In genomic region chr15:100870775-100871106, GRCm38 (mm10) we compare ENCODE assay signal across 8 mouse cellular contexts. TPM values are rescaled to one million over a fixed set of nuclear protein-coding genes. Genes with fewer than 3 reads are reported as not detected.
DNase-seq lines count a peak whose midpoint lies in the region; ATAC-seq and TF ChIP-seq lines count a peak whose summit lies in the region.

No protein-coding gene starts in this region.

- TF ChIP-seq EP300 in heart, adult 2 months (IDR thresholded peaks at IDR 0.05; ENCODE audit: insufficient read depth, low read depth, low read length), result no peak

- H3K36me3 ChIP-seq in heart, adult 2 months (ENCODE audit: control insufficient read depth, insufficient read depth, low read length), result no peaks in the 10 kb centered on the region
- H3K36me3 ChIP-seq in ES-E14 (ENCODE audit: control insufficient read depth, insufficient read depth, low read length, poor library complexity, severe bottlenecking), result no peaks in the 10 kb centered on the region
- H3K36me3 ChIP-seq in hindbrain, embryonic 14.5 days (replicated peaks; ENCODE audit: control insufficient read depth, insufficient read depth), result no peaks in the 10 kb centered on the region
- no peaks in the 10 kb centered on the region for H3K36me3 ChIP-seq in liver, embryonic 11.5 days (ENCODE audit: control insufficient read depth, insufficient read depth, low read length)
- no peaks in the 10 kb centered on the region for H3K36me3 ChIP-seq in small intestine, adult 2 months (ENCODE audit: control insufficient read depth, insufficient read depth, low read length)

- TF ChIP-seq CTCF in heart, adult 2 months (IDR thresholded peaks at IDR 0.05), result no peak
- no peak for TF ChIP-seq CTCF in small intestine, adult 2 months (IDR thresholded peaks at IDR 0.05; ENCODE audit: extremely low read depth, insufficient read length, insufficient replicate concordance, low read depth, low read length)

- no peak for TF ChIP-seq POLR2A in heart, adult 2 months (IDR thresholded peaks at IDR 0.05; ENCODE audit: insufficient read depth, low read depth, low read length)
- TF ChIP-seq POLR2A in small intestine, adult 2 months (IDR thresholded peaks at IDR 0.05; ENCODE audit: low read depth, low read length), result no peak

- 15% methylated on average over 63 of the region's 69 CpGs for WGBS in heart, adult 2 months
- 0% methylated on average over 8 of the region's 69 CpGs for WGBS in hindbrain, embryonic 14.5 days
- 0% methylated on average over 17 of the region's 69 CpGs for WGBS in liver, embryonic 11.5 days
- 4% methylated on average over 60 of the region's 69 CpGs for WGBS in small intestine, adult 2 months

- peak; percentile 80 for ATAC-seq in hindbrain, embryonic 14.5 days (ENCODE audit: low FRiP score)
- no peak for ATAC-seq in liver, embryonic 11.5 days (replicated peaks; ENCODE audit: low FRiP score)

- H3K4me3 ChIP-seq in heart, adult 2 months, result no peak overlapping the region
- H3K4me3 ChIP-seq in ES-E14 (ENCODE audit: insufficient read depth in 1 of 2, low read depth in 1 of 2, low read length in 2 of 2, poor library complexity in 1 of 2, severe bottlenecking in 1 of 2), result peak overlapping the region; percentile 86 to 100; a peak in 3 of 4 replicates
- peak overlapping the region; percentile 91 for H3K4me3 ChIP-seq in hindbrain, embryonic 14.5 days (replicated peaks; ENCODE audit: low read length)
- peak overlapping the region; percentile 62 for H3K4me3 ChIP-seq in liver, embryonic 11.5 days (ENCODE audit: low read depth, low read length)
- peak overlapping the region; percentile 26 for H3K4me3 ChIP-seq in small intestine, adult 2 months (ENCODE audit: low read depth, low read length)

- H3K9me3 ChIP-seq in ES-E14 (ENCODE audit: control insufficient read depth, insufficient read depth, low read depth, low read length), result no peaks in the 10 kb centered on the region
- H3K9me3 ChIP-seq in hindbrain, embryonic 14.5 days (ENCODE audit: control insufficient read depth, low read length), result peaks cover 4% of the 10 kb centered on the region
- H3K9me3 ChIP-seq in liver, embryonic 11.5 days (ENCODE audit: control insufficient read depth, low read length), result no peaks in the 10 kb centered on the region

- no peak overlapping the region for H3K9ac ChIP-seq in heart, adult 2 months (ENCODE audit: low read depth, low read length)
- peak overlapping the region; percentile 95 for H3K9ac ChIP-seq in ES-E14 (ENCODE audit: insufficient read depth, low read depth, low read length, poor library complexity, severe bottlenecking)
- H3K9ac ChIP-seq in hindbrain, embryonic 14.5 days, result peak overlapping the region; percentile 94
- H3K9ac ChIP-seq in liver, embryonic 11.5 days (ENCODE audit: low read depth, low read length), result no peak overlapping the region

- H3K27me3 ChIP-seq in heart, adult 2 months (ENCODE audit: control insufficient read depth, insufficient read depth, low read length), result peaks cover 11% of the 10 kb centered on the region
- H3K27me3 ChIP-seq in hindbrain, embryonic 14.5 days (ENCODE audit: control insufficient read depth, insufficient read depth, low read length), result peaks cover 4% of the 10 kb centered on the region; the same call in 1 of the 2 replicates
- peaks cover 62% of the 10 kb centered on the region for H3K27me3 ChIP-seq in liver, embryonic 11.5 days (replicated peaks; ENCODE audit: control insufficient read depth, insufficient read depth, low read length)
- peaks cover 31% of the 10 kb centered on the region for H3K27me3 ChIP-seq in small intestine, adult 2 months (ENCODE audit: control insufficient read depth, insufficient read depth, low read length)

- no peak overlapping the region for H3K27ac ChIP-seq in heart, adult 2 months
- H3K27ac ChIP-seq in ES-E14 (ENCODE audit: insufficient read depth, low read depth, low read length, poor library complexity, severe bottlenecking), result no peak overlapping the region
- peak overlapping the region; percentile 83 for H3K27ac ChIP-seq in hindbrain, embryonic 14.5 days
- H3K27ac ChIP-seq in liver, embryonic 11.5 days (ENCODE audit: low read depth, low read length), result no peak overlapping the region
- H3K27ac ChIP-seq in small intestine, adult 2 months (ENCODE audit: insufficient read depth, low read depth, low read length), result no peak overlapping the region

- DNase-seq in heart, adult 11 months, result peak; percentile 80
- DNase-seq in heart, adult 2 months, result no peak
- DNase-seq in ES-E14 (ENCODE audit: low read depth, low spot score), result no peak
- peak; percentile 52 to 75 for DNase-seq in cerebellum, postnatal 4 days (ENCODE audit: low spot score in 2 of 2)
- peak; percentile 82 for DNase-seq in hindbrain, embryonic 14.5 days (ENCODE audit: low spot score)
- no peak for DNase-seq in liver, embryonic 11.5 days (ENCODE audit: low spot score)
- DNase-seq in spleen, postnatal 14 days (ENCODE audit: low spot score in 2 of 2), result no peak

- in situ Hi-C loops in ES-E14 (cut with MboI; ENCODE audit: low sequenced_read_pairs in 2 of 2, unreplicated experiment in 2 of 2), result no loop called here

- peak overlapping the region; percentile 66 for H3K4me2 ChIP-seq in hindbrain, embryonic 14.5 days (replicated peaks)
- peak overlapping the region; percentile 72 for H3K4me2 ChIP-seq in liver, embryonic 11.5 days

- peaks cover 2% of the 10 kb centered on the region; the same call in 1 of the 2 replicates for H3K4me1 ChIP-seq in heart, adult 2 months (ENCODE audit: control insufficient read depth, insufficient read depth, low read length)
- H3K4me1 ChIP-seq in ES-E14 (ENCODE audit: control insufficient read depth in 2 of 2, insufficient read depth in 2 of 2, low read length in 2 of 2, poor library complexity in 1 of 2), result peaks cover 0 to 7% of the 10 kb centered on the region in 2 experiments; a peak in 1 of 4 replicates
- peaks cover 28% of the 10 kb centered on the region for H3K4me1 ChIP-seq in hindbrain, embryonic 14.5 days (replicated peaks; ENCODE audit: control insufficient read depth, insufficient read depth, low read length)
- H3K4me1 ChIP-seq in liver, embryonic 11.5 days (replicated peaks; ENCODE audit: control insufficient read depth, insufficient read depth, low read length), result no peaks in the 10 kb centered on the region
- peaks cover 4% of the 10 kb centered on the region for H3K4me1 ChIP-seq in small intestine, adult 2 months (ENCODE audit: control insufficient read depth, insufficient read depth, insufficient read length, low read length)

- H3K79me2 ChIP-seq in heart, adult 2 months (replicated peaks; ENCODE audit: control insufficient read depth, insufficient read depth, low read length), result no peaks in the 10 kb centered on the region

- intact Hi-C loops in heart, adult 2 months (cut with DNase I), result no loop called here

TF ChIP-seq in ES-E14, 5 proteins besides CTCF, POLR2A, EP300 and RAD21:
- TF ChIP-seq ZC3H11A (IDR thresholded peaks at IDR 0.05; ENCODE audit: borderline replicate concordance, low read depth, low read length), result no peak
- no peak for TF ChIP-seq MAFK (IDR thresholded peaks at IDR 0.05; ENCODE audit: insufficient read depth, low read depth, low read length)
- no peak for TF ChIP-seq ZNF384 (IDR thresholded peaks at IDR 0.05; ENCODE audit: low read depth, low read length)
- TF ChIP-seq HCFC1 (IDR thresholded peaks at IDR 0.05; ENCODE audit: borderline replicate concordance, insufficient read depth, low read length), result no peak
- TF ChIP-seq CHD2 (IDR thresholded peaks at IDR 0.05; ENCODE audit: low read depth, low read length), result no peak

RNA-seq across cellular contexts. Expression of gene Scn8a, which starts 1.1 kb away (rescaled TPM):
- under 1 TPM in 1 of 2 experiments, not detected in 1; 0.02 TPM for total RNA-seq in heart, adult 2 months (2021)
- polyA plus RNA-seq in heart, adult 2 months (2012; rRNA removed), result 0.09 TPM in 1 of 2 replicates, not detected in the other
- total RNA-seq in ES-E14 (2012; rRNA removed), result 6.1 and 7.7 TPM in 2 replicates
- 22.2 and 23.2 TPM in 2 replicates for polyA plus RNA-seq in hindbrain, embryonic 14.5 days (2014; fragmentation: Nextera tagmentation; extraction: Ambion mirVana)
- 0.71 and 0.73 TPM in 2 replicates for polyA plus RNA-seq in liver, embryonic 11.5 days (2014; fragmentation: Nextera tagmentation; extraction: Ambion mirVana)
- 0.06 and 1.5 TPM in 2 replicates for polyA plus RNA-seq in small intestine, adult 2 months (2012; rRNA removed)

Comparison
In these comparisons a context has a peak if more than half of its experiments do, and no peak if none do; other contexts are left out.
1. DNase-seq: peak in heart, adult 11 months (single experiment), cerebellum, postnatal 4 days (2 of 2) and hindbrain, embryonic 14.5 days (single experiment); none in heart, adult 2 months (0 of 2), ES-E14 (single experiment), liver, embryonic 11.5 days (single experiment) and spleen, postnatal 14 days (0 of 2).
2. H3K9ac ChIP-seq: peak in ES-E14 (single experiment) and hindbrain, embryonic 14.5 days (single experiment); none in heart, adult 2 months (single experiment) and liver, embryonic 11.5 days (single experiment).